Mouse (Mus musculus) erythroblast, adult 5-6 weeks (primary cell): ENCODE results near the gene Apex2. TPM values are rescaled to one million over a fixed set of nuclear protein-coding genes. Genes with fewer than 3 reads are reported as not detected.

Source experiments
- ATAC-seq: replicated peaks from 2 replicates; pipeline ENCODE4 v1.8.0; 2016; ENCODE audit warnings: moderate number of reproducible peaks, mild to moderate bottlenecking, moderate TSS enrichment, inconsistent platforms; ENCODE audit not compliant: poor library complexity, low FRiP score, severe bottlenecking
- total RNA-seq, 2 experiments: library from RNA; stranded (forward) in 1 of 2; stranded (reverse) in 1 of 2; fragments of 150-400 nt in 1 of 2; fragments of 200-764, 138-1000 nt in 1 of 2; gene quantifications; 2 replicates each; pipeline versions ENCODE4 v1.2.3 to v1.2.4; 2015 to 2017; ENCODE audit warnings: low replicate concordance in 2 of 2

Apex2 gene
- 2.1 and 7.7 TPM in 2 replicates for total RNA-seq (2015; ENCODE audit: low replicate concordance)
- 5.5 and 9.3 TPM in 2 replicates for total RNA-seq (2017; ENCODE audit: low replicate concordance)

DNA sequence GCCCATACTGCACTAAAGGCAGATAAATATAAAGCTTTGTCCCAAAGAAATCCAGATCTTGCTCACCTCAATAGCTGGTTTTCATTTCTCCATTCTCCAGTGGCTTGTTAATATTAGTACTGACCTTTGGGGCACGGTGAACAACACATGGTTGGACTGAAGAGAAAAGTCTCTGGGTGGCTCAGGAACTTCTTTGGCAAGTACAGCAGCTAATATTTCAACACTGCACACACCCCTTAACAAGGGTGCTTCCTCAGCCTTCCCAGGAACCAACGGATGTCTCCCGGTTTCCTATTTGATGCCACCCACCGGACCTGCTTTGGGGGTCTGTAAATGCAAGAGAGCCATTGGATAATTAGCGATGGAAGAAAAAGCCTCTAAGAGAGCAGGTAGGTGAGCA, at the start of gene Apex2:
Gene Apex2, minus strand, starts transcription at position 173 of the 400 bp plus-strand sequence.
- ATAC-seq, result no peak

- ATAC-seq, result no peak
These were observed 46.8 kb upstream of the Apex2 start for GRCm38 (mm10) chrX:150636421-150636820.

- ATAC-seq, result no peak
These were observed 9.2 kb upstream of the Apex2 start for GRCm38 (mm10) chrX:150598882-150599281.

GRCm38 (mm10) chrX:150595016-150595760, 5.5 kb upstream of the Apex2 start:
- peak; percentile 89 for ATAC-seq

- ATAC-seq, result no peak
These were observed 4.5 kb upstream of the Apex2 start for GRCm38 (mm10) chrX:150594176-150594575.

GRCm38 (mm10) chrX:150593266-150594035, 3.8 kb upstream of the Apex2 start:
- no peak for ATAC-seq

DNA sequence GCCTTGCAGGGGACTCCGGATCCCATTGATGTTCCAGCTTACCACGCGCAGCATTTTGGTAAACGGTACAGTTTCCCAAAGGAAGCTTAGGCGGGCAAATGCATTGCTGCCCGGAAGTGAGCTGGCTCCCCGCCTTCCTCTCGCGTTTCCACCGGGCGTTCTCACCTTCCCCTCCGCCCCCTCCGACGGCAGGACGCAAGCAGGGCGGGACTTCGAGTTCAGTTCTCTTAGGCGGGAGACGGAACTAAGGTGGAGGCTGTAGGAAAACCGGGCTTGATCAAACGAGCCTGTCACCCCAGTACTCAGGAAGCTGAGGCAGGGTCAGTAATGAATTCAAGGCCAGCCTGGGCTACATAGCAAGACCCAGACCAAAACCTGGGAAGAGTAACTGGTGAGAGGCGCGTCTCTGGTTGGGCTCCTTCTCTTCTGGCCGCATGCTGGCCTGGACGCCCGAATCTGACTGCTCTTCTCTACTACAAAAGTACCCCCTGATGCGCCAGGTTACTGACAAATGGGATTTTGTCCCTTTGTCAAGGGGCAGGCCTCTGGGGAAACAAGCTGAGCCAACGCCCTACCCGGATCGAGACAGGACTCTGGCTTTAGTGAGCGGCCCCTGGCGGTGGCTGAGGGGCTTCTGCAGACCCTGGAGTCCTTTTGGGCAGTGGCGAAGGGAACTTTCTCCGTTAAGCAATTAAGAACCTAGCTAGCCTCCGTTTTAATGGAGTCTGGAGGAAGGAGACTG, 1.5 kb downstream of the Apex2 start, which contains the start of gene Pfkfb1:
Gene Pfkfb1, plus strand, starts transcription at position 207 of the 742 bp plus-strand sequence.
- ATAC-seq, result peak; percentile 99

- ATAC-seq, result no peak
These were observed 4.6 kb downstream of the Apex2 start for GRCm38 (mm10) chrX:150585116-150585515.

DNA sequence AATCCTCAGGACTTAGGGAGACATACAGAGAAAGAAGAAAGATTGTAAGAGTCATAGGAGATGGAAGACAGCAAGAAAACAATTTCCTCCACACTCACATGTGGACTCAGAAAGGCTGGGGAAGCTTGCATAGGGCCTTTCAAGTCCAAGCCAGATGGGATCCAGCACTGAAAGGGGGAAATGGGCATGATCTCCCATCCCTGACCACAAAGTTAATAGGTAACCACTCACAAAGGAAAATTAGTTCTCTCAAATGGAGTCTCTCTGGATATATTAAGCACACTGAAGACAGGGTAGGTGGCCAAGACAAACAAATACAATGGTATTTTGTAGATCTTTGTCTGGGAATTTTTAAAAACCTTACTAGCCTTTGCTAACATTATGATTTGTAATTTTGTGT, 7.7 kb downstream of the Apex2 start:
- no peak for ATAC-seq

- ATAC-seq, result peak; percentile 98
These were observed 24.9 kb downstream of the Apex2 start for GRCm38 (mm10) chrX:150564644-150565357.

GRCm38 (mm10) chrX:150554032-150554431, 35.6 kb downstream of the Apex2 start:
- 0 out of 2 replicates have a peak, but pooled peaks have one; percentile 27 for ATAC-seq

- ATAC-seq, result no peak
These were observed 37.7 kb downstream of the Apex2 start for GRCm38 (mm10) chrX:150551986-150552385.

DNA sequence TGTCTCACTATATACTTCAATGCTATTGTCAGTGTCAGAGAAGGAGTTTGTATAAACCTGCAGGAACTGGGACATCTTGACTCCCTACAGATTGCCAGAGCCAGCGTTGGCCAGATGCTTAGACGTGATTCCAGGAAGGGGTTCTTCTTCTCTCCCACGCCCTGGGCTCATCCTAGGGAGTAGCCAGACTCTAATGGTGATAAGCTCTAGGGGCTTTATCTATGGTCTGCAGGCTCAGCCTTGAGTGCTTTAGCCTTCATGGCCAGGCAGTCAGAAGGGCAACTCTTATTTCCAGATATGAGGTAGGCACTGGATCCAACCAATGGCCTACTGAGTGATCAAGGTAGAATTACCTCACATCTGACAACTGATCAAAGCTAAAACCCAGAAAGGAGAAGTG, 40.0 kb downstream of the Apex2 start:
- ATAC-seq, result peak; percentile 86

GRCm38 (mm10) chrX:150547239-150547638, 42.4 kb downstream of the Apex2 start, which contains the start of gene Alas2:
Alas2 (plus strand) TSS chrX:150547375.
- peak; percentile 51 for ATAC-seq

DNA sequence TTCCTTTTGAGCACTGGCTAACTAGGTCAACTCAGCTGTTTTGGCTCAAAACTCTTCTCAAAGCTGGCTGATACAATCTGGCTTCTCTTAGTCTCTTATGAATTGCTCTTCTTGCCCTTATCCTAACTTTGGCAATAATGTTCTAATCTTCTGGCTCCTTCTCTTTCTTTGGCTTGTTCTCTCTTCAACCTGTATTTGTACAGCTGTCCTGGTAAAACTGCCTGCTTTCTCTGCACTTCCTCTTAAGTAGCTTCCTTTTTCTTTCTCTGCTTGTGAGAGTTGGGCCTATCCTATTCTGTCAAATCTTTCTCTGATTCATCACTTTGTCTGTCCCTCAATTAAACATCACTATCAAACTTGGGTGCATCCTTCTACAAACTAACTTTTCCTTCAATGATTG, 48.0 kb downstream of the Apex2 start:
- no peak for ATAC-seq

DNA sequence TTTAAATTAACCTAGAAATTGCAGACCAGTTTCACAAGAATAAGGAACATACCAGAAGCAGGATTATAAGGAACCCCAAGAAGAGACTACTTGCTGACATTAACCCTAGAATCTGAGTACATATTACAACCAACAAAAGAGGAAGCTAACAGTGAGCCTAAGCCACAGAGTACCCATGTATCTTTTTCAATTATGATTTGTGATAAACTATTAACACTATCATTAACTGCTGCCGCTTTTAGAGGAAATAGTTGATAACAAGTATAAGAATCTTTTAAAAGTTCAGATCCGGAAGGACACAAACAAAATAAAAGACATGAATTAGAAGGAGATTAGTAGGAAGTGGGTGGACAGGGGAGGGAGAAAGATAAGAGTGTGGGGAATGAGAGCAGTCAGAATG, 49.6 kb downstream of the Apex2 start:
- ATAC-seq, result no peak

- ATAC-seq, result peak; percentile 80
These were observed 73.2 kb downstream of the Apex2 start for GRCm38 (mm10) chrX:150516477-150516876.

GRCm38 (mm10) chrX:150516015-150516414, 73.7 kb downstream of the Apex2 start:
- peak; percentile 92 for ATAC-seq

DNA sequence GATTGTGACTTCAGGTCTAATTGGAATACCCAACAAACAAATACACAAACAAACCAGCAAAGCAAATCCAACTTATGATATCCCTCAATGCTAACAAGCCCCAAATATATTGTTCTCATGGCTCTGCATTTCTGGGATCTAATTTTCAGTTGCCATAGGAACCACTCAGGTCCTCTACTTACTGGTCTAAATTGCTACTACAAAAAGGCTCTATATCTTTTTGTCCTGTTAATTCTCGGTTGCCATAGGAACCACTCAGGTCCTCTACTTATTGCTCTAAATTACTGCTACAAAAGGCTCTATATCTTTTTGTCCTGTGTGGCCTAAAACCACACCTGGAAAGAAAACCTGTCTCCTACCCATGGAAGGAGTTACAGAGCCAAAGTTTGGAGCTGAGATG, 75.5 kb downstream of the Apex2 start:
- ATAC-seq, result no peak
